Mouse (Mus musculus) fat pad, adult 2 months (tissue): ENCODE measurements around the gene Fam83c.

Experiments
- DNase-seq: peaks from one replicate; pipeline ENCODE4 v3.0.0-alpha.2; 2011; ENCODE audit warnings: low read depth, low spot score; ENCODE audit errors: extremely low read depth

The Fam83c gene

DNA sequence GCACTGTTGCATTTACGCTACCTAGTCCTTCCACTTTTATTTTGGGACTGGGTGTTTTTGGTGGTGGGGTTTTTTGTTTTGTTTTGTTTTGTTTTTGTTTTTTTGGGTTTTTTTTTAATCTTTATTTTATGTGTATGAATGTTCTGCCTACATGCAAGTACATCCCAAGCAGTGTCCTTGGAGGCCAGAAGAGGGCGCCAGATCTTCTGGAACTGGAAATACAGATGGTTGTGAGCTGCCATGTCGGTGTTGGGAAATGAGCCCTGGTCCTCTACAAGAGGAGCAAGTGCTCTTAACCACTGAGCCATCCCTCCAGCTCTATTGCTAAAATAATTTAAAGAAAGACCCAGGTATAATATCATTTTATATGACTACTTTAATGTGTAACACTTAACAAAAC, 31.9 kb downstream of the Fam83c start:
- no peak for DNase-seq

DNA sequence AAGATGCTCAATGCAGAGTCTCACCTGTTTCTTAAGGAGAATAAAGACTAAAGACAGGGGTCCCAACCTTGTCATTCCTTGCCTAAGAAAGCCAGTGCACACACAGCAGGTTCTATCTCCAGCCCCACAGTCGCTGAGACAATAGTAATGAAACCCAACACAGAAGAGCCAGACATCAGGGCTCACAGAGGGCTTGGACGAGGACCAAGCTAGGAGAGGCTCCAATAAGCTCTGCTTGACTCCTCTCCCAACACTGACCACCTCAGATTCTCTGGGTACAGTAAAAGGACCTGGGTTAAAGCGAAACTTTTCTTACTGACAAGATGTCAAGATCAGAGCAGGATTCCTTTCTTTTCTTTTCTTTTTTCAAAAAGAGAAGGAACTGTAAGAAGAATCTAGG, 36.0 kb downstream of the Fam83c start:
- DNase-seq = no peak

DNA sequence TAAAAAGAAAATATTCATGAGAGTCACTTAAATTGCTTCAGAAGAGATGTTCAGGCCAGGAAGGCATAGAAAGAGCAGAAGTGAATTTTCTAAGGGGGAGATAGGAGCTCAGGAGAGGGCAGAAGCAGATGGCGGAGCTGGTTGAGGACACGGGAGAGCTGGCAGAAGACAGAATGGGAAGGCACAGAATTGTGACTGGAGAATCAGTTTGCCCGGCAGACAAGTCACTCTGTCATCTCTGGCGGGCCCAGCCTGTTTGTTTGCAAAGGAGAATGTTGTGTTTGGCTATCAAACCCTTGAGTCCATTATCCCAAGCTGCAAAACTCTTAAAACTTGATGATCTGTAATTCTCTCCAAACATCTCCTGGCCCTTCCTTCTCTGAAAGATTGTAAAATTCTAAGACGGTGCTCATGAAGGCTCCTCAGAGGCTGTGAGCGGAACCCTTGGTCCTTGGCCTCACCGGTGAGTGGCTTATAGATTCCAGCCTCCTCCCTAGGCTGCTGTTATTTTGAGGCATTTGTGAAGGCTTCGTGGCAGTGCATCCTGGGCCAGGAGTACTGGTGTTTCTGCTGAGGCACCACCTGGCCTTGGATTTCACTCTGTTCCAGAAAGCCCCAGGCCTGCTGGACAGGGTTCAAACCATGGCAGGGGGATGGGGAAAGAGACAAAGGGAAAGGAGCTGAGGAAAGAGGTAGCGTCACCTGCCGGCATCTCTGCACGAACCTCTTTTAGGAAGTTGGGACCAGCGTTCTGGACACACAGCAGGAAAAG, 39.8 kb downstream of the Fam83c start:
- DNase-seq = no peak

DNA sequence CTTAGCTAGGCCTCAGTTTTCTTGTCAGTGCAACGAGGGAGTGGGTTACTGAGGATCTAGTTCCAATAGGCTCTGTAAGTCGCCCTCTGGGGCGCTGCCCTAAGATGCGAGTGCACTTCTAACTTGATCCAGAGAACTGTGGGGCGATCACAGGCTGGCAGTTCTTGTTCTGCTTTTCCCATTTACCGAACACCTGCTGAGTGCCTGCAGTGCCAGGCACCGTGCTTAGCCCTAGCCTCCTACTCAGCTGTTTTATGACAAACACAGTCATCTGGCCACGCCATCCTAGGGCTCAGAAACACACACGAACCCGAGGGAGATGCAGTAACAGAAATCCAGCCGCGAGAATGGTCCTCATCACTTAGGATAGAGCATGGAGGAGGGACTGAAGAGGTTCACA, 41.8 kb downstream of the Fam83c start:
- DNase-seq = no peak

DNA sequence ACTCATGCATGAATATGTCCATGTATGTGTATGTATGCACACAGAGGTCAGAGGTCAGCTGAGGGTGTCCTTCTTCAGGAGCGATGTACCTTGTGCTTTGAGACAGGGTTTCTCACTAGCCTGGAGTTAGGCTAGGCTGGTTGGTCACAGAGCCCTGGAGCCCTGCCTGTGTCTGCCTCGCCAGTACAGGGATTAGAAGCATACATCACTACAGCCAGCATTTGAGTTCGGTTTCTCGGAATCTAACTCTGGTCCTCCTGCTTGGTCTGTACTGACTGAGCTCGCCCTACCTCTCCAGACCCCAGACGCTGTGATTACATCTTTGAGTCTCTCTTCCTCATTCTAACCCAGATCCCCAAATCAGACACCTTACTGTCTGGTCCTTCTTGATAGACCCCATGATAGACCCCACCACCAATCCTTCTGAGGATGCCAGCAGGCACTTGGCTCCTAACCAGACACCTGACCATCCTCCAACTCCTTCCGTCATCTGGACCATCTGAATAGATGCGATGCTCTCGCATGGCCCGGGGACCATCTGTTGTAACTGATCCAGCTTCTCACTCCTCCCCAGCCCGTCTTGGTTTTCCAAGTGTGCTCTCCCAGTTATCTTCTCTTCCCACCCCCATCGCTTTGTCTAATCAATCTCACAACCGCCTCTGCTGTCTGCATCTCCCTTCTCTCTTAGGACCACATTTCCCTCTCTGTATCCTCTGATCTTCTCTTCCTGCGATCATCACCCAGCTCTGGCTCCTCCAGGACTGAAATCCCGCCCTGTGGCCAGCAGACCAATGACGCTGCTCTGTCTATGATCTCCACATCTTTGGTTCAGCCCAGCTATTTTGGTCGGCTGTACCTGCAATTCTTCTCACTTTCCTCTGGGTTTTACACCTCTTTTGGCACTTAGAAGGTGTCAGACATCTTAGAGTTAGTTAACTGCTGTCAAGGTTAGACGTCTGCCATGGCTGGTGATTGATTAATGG, 46.4 kb downstream of the Fam83c start:
- DNase-seq = no peak

DNA sequence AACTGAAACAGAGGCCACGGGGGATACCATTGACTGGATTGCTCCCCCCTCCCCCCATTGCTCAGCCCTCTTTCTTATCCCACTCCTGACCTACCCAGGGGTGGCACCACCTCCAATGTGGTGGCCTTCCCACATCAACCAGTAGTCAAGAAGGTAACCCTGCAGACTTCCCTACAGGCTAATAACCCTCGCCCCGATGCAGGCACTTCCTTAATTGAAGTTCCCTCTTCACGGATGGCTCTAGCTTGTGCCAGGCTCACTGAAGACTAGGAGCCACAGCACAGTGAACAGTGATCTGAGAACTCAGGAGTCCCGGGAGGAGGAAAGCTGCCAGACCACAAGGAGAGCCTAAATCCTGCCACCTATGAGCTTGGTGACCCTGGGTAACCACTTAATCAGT, 47.7 kb downstream of the Fam83c start:
- DNase-seq = no peak

DNA sequence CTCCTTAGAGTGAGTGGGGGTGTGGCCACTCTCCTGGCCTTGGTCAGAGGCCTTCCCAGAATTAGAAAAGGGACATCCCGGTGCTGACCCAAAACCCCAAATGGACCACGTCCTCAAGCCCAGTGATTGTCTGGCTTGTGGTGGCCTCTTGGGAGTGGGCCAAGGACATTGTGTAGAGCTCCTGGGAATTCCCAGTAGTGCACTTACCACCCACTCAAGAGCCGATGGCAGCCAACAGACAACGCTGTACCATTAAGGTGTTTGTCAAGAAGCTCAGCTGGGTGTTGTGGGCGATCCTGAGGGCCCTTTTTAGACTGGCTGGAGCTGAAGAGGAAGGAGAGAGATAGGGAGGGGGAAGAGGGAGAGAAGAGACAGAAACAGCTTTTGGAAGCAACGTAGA, 50.1 kb downstream of the Fam83c start:
- no peak for DNase-seq

DNA sequence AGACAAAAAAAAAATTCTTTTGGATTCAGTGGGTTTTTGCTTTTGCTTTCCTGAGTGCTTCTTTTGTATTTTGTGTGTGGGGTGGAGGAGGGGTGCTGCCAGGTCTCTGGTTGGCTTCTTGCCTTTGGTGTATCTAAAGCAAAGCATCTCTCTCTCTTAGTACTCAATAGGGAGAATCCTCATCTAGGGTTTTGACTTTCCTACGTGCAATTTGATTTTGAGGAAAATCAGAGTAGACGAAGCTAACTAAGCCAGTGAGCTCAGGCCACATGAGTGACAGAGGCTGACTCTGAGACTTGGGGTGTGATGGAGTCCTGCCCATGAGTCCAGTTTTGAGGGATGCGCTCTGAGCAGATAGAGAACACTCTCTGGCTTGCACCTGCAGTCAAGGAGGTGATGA, 55.1 kb downstream of the Fam83c start:
- DNase-seq = no peak

DNA sequence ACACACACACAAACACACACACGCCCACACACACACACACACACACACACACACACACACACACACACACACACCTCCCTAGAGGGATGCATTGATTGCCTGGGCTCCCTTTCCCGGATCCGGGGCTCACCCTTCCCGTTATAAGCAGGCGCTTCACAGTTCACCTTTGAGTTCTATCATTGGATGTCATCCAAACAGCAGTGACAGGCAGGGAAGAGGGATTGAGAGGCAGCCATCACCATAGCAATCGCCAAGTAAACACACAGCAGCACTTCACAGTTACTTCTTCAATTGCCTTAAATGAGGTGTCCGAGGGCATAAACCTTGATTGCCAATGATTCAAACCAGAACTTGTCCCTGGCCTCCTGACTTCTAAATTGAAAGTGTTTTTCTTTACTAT, 55.6 kb downstream of the Fam83c start:
- DNase-seq = no peak

DNA sequence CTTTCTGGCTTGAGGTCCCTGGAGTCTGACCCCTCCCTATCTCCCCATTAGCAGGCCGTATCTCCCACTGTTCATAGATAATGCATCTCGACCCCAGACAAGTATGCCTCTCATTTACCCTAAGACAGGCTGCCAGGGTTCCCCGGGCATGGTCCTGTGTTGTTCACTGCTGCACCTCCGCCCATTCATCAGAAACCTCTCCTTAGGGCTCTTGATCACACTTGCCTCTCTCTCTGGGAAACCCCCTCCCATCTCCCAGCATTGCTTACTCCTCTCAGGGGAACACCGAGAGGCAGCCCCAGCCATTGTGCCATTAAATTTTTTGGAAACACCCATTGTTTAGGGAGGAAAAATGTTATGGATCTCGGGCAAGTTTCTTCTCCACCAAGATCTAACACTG, 56.6 kb downstream of the Fam83c start:
- DNase-seq = no peak

DNA sequence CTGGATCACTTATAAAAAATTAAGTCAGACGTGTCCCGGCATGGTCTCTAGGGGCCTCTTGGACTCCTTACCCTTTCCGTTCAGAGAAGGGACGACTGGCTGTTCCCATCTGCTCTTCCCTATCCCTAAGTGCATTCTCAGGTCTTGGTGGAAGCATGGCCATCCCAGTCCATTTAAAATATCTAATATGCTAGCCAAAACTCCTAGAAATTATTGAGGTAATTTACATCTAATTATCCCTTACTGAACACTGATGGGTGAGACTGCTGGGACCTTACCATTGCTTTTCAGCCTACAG, 57.0 kb downstream of the Fam83c start:
- no peak for DNase-seq
